Mouse (Mus musculus) liver, embryonic 12.5 days (tissue): ENCODE measurements around the gene Stard8. TPM values are rescaled to one million over a fixed set of nuclear protein-coding genes. Genes with fewer than 3 reads are reported as not detected.

Experiments
- ATAC-seq: fragments of 200-750 bp; cut with Nextera tagmentation; 2 replicates; pipeline ENCODE4 v1.8.0; 2017; ENCODE audit warnings: moderate number of reproducible peaks, mild to moderate bottlenecking, moderate library complexity
- H3K27ac ChIP-seq: fragments of 300-500 bp; sonication (generic); 2 replicates; pipeline ENCODE4 v1.5.1; 2016; ENCODE audit warnings: mild to moderate bottlenecking
- H3K27me3 ChIP-seq: fragments of 300-500 bp; sonication (generic); replicated peaks from 2 replicates; pipeline ENCODE4 v1.6.1; 2016; ENCODE audit warnings: mild to moderate bottlenecking, moderate library complexity
- H3K36me3 ChIP-seq: fragments of 300-500 bp; sonication (generic); 2 replicates; pipeline ENCODE4 v1.6.1; 2016; ENCODE audit warnings: mild to moderate bottlenecking, moderate library complexity
- H3K4me1 ChIP-seq: fragments of 300-500 bp; sonication (generic); 2 replicates; pipeline ENCODE4 v1.6.1; 2016
- H3K4me2 ChIP-seq: fragments of 300-500 bp; sonication (generic); 2 replicates; pipeline ENCODE4 v1.6.1; 2016; ENCODE audit warnings: mild to moderate bottlenecking, moderate library complexity
- H3K4me3 ChIP-seq: fragments of 300-500 bp; sonication (generic); 2 replicates; pipeline ENCODE4 v1.5.1; 2016; ENCODE audit warnings: mild to moderate bottlenecking, moderate library complexity
- H3K9ac ChIP-seq: fragments of 300-500 bp; sonication (generic); 2 replicates; pipeline ENCODE4 v1.6.1; 2016; ENCODE audit warnings: mild to moderate bottlenecking, moderate library complexity
- H3K9me3 ChIP-seq: fragments of 300-500 bp; sonication (generic); replicated peaks from 2 replicates; pipeline ENCODE4 v1.6.1; 2016; ENCODE audit warnings: mild to moderate bottlenecking, moderate library complexity
- WGBS: fragments of 180-500 bp; shearing (Covaris S2); methylation state at CpG from one replicate; pipeline ENCODE4 v1.1.7; 2016; ENCODE audit not compliant: insufficient replicate concordance; 5-methylcytosine and 5-hydroxymethylcytosine counted together
- polyA plus RNA-seq: library from polyadenylated mRNA; unstranded; fragments of >200 nt; fragmentation: Nextera tagmentation; extraction: Ambion mirVana; gene quantifications from 2 replicates; pipeline ENCODE4 v1.2.1, GENCODE M21; 2016

Gene Stard8
- polyA plus RNA-seq, 1 experiment from 2014 or later = 5.2 TPM

DNA sequence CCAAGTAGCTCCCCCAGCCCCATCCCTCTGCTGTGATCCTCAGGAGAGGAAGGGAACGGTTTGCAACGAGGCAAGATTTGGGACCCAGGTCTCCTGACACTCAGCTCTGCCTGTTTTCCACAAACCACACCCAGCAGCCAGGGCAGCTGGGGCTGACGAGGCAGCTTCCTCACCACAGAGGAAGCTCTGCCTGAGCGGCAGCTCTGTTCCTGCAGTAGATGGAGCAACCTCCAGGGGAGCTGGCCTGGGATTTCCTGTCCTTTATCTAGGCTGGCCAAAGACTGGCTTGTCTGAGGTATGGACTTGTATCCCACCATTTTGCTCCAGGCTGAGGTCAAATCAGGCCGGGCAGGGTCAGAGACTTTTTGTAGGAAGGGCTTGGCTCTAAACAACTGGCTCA is 46.2 kb downstream of the Stard8 start:
- H3K9me3 ChIP-seq = no peaks in the 10 kb centered on the region
- no peak overlapping the region for H3K9ac ChIP-seq
- peaks cover 7% of the 10 kb centered on the region; the same call in 1 of the 2 replicates for H3K4me1 ChIP-seq
- WGBS = 20% methylated on average over 5 of the region's 5 CpGs
- H3K4me2 ChIP-seq = no peak overlapping the region
- peaks cover 54% of the 10 kb centered on the region for H3K27me3 ChIP-seq
- no peak overlapping the region for H3K4me3 ChIP-seq
- ATAC-seq = 0 out of 2 replicates have a peak, but pooled peaks have one; percentile 14
- no peaks in the 10 kb centered on the region for H3K36me3 ChIP-seq
- no peak overlapping the region for H3K27ac ChIP-seq

DNA sequence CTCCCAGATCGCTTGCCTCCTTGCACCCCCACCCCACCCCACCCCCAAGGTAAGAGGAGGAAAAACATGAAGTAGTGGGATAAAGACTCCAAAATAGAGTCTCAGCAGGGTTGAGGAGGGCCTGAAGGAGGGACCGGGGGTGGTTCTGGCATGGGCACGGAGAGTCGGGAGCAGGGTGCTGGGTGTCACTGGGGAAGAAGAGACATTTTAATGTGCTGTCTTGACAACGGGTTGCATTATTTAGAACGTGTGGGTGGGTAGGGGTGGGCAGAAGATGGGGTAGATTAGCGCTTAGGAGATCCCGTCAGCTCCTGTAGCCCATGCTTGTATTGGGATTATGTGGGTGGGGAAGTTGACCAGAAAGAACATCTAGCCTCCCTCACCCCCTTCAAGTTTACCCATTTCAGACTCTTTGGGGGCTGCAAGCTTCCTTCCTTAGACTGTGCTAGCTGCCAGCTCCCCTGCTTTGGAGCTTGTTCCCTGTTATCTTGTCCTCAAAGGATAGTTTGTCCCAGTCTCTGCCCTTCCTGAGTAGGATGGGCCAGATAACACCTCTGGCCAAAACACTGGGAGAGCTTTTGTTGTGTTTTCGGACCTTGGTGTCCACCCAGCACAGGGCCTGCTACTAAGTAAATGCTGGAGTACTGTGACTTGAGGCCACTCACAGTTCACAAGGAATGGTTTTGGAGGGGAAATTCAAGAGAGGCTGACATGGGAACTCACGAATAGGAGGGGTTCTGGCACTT is 47.9 kb downstream of the Stard8 start:
- Histone ChIP-seq H3K27me3 (peaks cover 40% of the 10 kb centered on the region), H3K9me3 (no peaks in the 10 kb centered on the region), H3K9ac (no peak overlapping the region), H3K27ac (no peak overlapping the region), H3K4me3 (no peak overlapping the region), H3K4me2 (no peak overlapping the region), H3K36me3 (no peaks in the 10 kb centered on the region), H3K4me1 (peaks cover 7% of the 10 kb centered on the region; the same call in 1 of the 2 replicates)
- 56% methylated on average over 10 of the region's 10 CpGs for WGBS
- ATAC-seq = no peak

DNA sequence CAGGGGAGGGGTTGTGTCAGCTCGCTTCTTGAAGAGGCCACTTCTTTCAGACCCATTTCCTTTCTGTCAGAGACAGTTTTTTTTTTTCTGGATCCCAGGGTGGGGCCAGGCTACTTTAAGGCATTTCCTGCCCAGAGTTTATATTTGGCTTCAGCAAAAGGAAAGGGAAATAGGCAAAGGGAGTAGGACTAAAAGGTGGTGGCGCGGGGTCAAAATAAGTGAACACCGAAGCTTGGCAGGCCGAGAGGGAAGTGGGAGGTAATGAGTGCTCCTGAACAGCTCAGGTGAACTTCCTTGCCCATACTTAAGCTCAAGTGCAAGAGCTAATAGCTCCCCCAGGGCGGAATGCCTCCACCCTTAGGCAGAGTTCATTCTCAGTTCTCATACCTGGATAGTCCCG is 49.2 kb downstream of the Stard8 start:
- Histone ChIP-seq H3K36me3 (no peaks in the 10 kb centered on the region), H3K27me3 (peaks cover 31% of the 10 kb centered on the region), H3K4me2 (no peak overlapping the region), H3K9me3 (no peaks in the 10 kb centered on the region), H3K4me1 (peaks cover 7% of the 10 kb centered on the region; the same call in 1 of the 2 replicates), H3K9ac (no peak overlapping the region), H3K4me3 (no peak overlapping the region), H3K27ac (no peak overlapping the region)
- WGBS = 48% methylated on average over 7 of the region's 7 CpGs
- no peak for ATAC-seq

DNA sequence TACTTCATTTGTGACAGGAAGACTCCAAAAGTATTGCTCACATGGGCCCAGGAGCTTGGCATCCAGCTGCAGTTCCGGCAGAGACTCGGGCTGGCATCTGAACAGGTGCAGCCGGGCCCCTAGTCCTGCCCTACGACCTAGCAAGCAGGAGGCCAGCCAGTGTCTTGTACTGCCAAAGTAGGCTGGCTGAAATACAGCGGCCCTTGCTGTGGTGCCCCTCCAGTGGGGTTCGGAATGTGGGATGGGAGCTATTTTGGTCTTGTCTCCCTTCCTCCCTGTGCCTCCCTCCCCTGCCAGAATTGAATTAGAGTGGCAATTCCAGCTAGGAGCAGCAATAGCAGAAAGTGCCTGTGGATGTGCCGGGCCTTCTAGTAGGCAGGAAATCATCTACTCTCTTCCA is 51.5 kb downstream of the Stard8 start:
- H3K9me3 ChIP-seq = no peaks in the 10 kb centered on the region
- H3K27ac ChIP-seq = no peak overlapping the region
- H3K9ac ChIP-seq = no peak overlapping the region
- H3K4me3 ChIP-seq = no peak overlapping the region
- no peak for ATAC-seq
- no peak overlapping the region for H3K4me2 ChIP-seq
- peaks cover 3% of the 10 kb centered on the region; the same call in 1 of the 2 replicates for H3K4me1 ChIP-seq
- peaks cover 23% of the 10 kb centered on the region for H3K27me3 ChIP-seq
- H3K36me3 ChIP-seq = no peaks in the 10 kb centered on the region
- 77% methylated on average over 7 of the region's 7 CpGs for WGBS

DNA sequence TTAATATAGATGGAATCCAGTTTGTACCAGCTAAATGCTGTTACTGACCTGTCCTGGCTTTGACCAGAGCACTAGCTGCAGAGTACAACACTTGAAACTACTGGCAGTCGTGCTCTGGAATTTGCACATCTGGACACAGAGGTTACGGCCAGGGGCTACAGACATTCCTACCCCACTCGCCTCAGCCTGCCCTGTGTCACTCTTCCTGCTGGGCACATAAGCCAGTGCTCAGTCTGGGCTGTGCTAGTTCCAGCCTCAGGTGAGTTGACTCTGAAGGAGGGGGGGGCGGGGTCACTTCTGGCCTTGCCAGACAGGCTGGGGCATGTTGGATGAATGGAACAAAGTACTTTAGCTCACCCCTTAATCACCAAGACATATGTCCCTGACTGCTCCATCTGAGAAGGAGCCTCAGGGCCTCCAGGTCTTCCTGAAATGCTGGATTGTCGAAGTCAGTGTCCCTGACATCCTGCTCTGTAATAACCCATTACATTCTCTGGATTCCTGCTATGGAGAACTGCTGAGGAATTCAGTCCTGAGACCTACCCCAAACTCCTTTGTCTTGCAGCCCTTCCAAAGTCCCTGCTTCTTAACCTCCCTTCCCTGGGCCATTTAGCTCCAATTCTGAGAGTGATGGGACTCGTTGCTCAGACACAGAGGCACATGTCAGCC is 54.9 kb downstream of the Stard8 start:
- no peaks in the 10 kb centered on the region for H3K4me1 ChIP-seq
- H3K9me3 ChIP-seq = no peaks in the 10 kb centered on the region

DNA sequence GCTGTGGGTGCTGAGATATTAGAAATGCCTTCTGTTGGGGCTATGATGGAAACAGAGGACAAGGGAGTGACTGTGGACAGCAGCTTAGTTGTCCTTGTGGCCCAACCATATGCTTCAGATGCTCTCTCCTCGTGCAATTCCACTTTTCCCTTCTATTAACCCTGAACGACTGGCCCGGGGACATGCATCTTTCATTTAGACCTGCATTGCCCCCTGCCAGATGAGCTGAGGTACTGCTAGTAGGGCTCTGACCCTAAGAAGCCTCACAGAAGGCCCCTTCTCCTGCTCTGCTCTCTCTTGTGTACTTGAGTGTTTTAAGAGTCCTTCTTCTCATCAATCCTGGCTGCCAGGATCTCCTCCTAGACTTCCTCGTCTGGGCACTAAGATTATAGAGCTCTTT is 56.1 kb downstream of the Stard8 start:
- Histone ChIP-seq H3K4me2 (no peak overlapping the region), H3K27ac (no peak overlapping the region), H3K9me3 (no peaks in the 10 kb centered on the region), H3K9ac (no peak overlapping the region), H3K4me1 (no peaks in the 10 kb centered on the region), H3K27me3 (peaks cover 16% of the 10 kb centered on the region; the same call in 1 of the 2 replicates), H3K36me3 (no peaks in the 10 kb centered on the region), H3K4me3 (no peak overlapping the region)
- 54% methylated on average over 4 of the region's 4 CpGs for WGBS
- no peak for ATAC-seq

More for the DNA sequence above, 54.9 kb downstream of the Stard8 start:
- Histone ChIP-seq H3K4me3 (no peak overlapping the region), H3K27me3 (peaks cover 17% of the 10 kb centered on the region), H3K9ac (no peak overlapping the region), H3K27ac (no peak overlapping the region), H3K4me2 (no peak overlapping the region), H3K36me3 (no peaks in the 10 kb centered on the region)
- WGBS = 59% methylated on average over 6 of the region's 6 CpGs
- no peak for ATAC-seq

DNA sequence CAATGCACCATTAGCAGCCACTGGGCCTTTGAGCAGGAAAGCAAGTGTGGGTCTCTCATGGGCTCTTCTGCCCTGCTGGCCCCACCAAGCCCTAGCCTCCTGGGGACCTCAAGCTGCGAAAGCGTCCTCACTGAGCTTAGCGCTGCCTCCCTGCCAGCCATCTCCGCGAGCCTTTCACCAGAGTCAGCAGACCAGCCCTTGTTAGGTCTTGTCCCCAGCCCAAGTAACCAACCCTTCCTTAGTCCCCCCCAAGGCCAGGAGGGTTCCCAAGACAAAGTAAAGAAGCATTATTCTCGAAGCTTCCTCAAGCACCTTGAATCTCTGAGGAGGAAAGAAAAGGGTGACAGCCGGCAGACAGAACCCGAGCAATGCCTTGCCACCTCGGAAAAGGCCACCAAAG is 62.5 kb downstream of the Stard8 start:
- Histone ChIP-seq H3K36me3 (no peaks in the 10 kb centered on the region), H3K4me3 (no peak overlapping the region), H3K27ac (no peak overlapping the region), H3K9me3 (no peaks in the 10 kb centered on the region), H3K27me3 (peaks cover 31% of the 10 kb centered on the region), H3K9ac (no peak overlapping the region), H3K4me2 (no peak overlapping the region), H3K4me1 (no peaks in the 10 kb centered on the region)
- WGBS = 83% methylated on average over 9 of the region's 9 CpGs
- no peak for ATAC-seq

DNA sequence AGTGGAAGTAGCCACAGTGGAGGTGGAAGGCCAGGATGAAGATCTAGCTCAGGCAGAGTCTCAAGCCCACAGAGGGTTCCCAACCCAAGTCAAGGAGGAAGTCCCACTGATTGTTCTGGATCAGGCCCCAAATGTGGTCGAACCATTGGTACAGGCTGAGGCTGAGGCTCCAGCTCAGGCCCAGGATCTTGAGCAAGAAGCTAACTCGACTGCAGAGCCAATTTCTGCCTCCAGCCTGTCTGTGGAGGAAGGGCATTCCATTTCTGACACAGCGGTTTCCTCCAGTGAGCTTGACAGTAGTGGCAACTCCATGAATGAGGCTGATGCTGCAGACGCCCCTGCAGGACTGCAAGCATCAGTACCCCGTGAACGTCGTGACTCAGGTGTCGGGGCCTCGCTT is 63.5 kb downstream of the Stard8 start:
- Histone ChIP-seq H3K36me3 (no peaks in the 10 kb centered on the region), H3K27ac (no peak overlapping the region), H3K9me3 (no peaks in the 10 kb centered on the region), H3K27me3 (peaks cover 30% of the 10 kb centered on the region), H3K4me1 (no peaks in the 10 kb centered on the region), H3K4me2 (no peak overlapping the region), H3K9ac (no peak overlapping the region), H3K4me3 (no peak overlapping the region)
- no peak for ATAC-seq
- 69% methylated on average over 9 of the region's 9 CpGs for WGBS

DNA sequence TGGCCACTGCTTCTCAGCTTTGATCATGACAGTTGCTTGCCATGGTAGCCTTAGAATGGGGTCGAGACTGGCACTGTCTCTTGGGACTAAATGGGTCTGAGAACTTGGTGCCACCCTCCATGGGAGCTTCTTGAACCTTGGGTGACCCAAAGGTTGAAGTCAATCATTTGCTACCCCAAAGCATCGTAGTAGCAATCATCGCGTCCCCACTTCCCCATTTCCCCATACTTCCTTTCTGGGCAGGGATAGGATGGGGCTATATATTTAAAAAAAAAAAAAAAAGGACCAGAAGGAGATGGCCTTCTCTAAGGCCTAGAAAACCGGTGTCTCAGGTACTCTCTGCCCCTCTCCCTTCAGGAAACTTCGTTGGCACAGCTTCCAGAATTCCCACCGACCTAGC is 64.2 kb downstream of the Stard8 start:
- no peaks in the 10 kb centered on the region for H3K36me3 ChIP-seq
- no peak for ATAC-seq

DNA sequence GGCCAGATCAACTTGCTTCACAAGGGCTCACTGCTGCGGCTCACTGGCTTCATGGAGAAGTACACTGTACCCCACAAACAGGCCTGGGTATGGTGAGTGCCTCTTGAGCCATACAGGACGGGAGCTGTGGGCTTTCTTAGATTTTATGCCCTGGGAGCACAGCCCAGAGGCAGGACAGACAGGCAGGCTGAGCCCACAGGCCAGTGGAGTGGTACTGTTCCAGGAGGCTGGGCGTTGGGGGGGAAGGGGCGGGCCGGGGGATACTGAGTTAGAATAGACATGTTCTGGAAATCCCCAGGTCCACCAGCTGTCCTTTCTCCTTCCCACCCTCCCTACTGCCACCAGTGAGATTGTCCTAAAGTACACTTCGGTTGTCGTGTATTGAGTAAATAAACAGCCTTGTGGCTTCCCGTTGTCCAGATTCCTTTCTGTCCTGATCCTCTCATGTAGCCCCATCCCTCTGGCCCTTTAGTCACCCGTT is 64.7 kb downstream of the Stard8 start:
- Histone ChIP-seq H3K36me3 (no peaks in the 10 kb centered on the region), H3K27ac (no peak overlapping the region), H3K4me1 (no peaks in the 10 kb centered on the region), H3K9me3 (no peaks in the 10 kb centered on the region), H3K4me3 (no peak overlapping the region), H3K27me3 (peaks cover 18% of the 10 kb centered on the region), H3K4me2 (no peak overlapping the region), H3K9ac (no peak overlapping the region)
- WGBS = 60% methylated on average over 9 of the region's 9 CpGs
- ATAC-seq = no peak

More for the DNA sequence above, 64.2 kb downstream of the Stard8 start:
- Histone ChIP-seq H3K4me3 (no peak overlapping the region), H3K4me2 (no peak overlapping the region), H3K27ac (no peak overlapping the region), H3K9ac (no peak overlapping the region), H3K27me3 (peaks cover 23% of the 10 kb centered on the region), H3K9me3 (no peaks in the 10 kb centered on the region), H3K4me1 (no peaks in the 10 kb centered on the region)
- 59% methylated on average over 7 of the region's 7 CpGs for WGBS

DNA sequence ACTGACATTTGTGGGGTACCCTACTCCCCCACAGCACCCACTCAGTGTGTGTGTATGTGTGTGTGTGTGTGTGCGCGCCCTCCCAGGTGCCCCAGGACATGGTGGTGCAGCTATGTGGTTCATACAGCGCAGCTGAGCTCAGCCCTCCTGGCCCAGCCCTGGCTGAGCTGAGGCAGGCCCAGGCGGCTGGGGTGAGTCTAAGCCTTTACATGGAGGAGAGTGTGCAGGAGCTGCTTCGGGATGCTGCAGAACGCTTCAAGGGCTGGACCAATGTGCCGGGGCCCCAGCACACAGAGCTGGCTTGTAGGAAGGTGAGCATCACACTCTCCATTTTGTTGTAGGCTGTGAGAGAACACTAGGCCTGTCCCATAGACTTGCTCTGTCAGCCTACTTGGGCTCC is 68.1 kb downstream of the Stard8 start:
- Histone ChIP-seq H3K4me1 (no peaks in the 10 kb centered on the region), H3K9me3 (no peaks in the 10 kb centered on the region), H3K27ac (no peak overlapping the region), H3K9ac (no peak overlapping the region), H3K4me2 (no peak overlapping the region), H3K36me3 (no peaks in the 10 kb centered on the region), H3K4me3 (no peak overlapping the region), H3K27me3 (peaks cover 15% of the 10 kb centered on the region)
- ATAC-seq = no peak
- WGBS = 81% methylated on average over 7 of the region's 7 CpGs

DNA sequence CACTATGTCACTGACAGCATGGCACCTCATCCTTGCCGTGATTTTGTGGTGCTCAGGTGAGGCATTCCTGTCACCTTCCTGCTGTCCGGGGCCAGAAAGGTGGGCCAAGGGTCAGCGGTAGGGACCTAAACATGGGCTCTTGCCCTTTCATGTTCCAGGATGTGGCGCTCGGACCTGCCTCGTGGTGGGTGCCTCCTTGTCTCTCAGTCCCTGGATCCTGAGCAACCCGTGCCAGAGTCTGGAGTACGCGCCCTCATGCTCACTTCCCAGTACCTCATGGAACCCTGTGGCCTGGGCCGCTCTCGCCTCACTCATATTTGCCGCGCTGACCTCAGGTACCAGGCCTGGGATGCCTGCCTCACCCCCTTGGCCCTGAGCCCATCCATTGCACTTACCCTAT is 69.5 kb downstream of the Stard8 start:
- Histone ChIP-seq H3K4me1 (no peaks in the 10 kb centered on the region), H3K9me3 (no peaks in the 10 kb centered on the region), H3K27me3 (peaks cover 20% of the 10 kb centered on the region), H3K4me2 (no peak overlapping the region), H3K36me3 (no peaks in the 10 kb centered on the region), H3K9ac (no peak overlapping the region), H3K4me3 (no peak overlapping the region), H3K27ac (no peak overlapping the region)
- 88% methylated on average over 10 of the region's 13 CpGs for WGBS
- ATAC-seq = no peak
